Mouse (Mus musculus) erythroblast, embryonic 14.5 days (primary cell): Measurements from ENCODE around the gene Ankrd34a. TPM values are rescaled to one million over a fixed set of nuclear protein-coding genes. Genes with fewer than 3 reads are reported as not detected.

Source experiments
- H3K27me3 ChIP-seq: 2 replicates; pipeline ENCODE4 v1.6.1; 2012; ENCODE audit warnings: inconsistent platforms; ENCODE audit not compliant: control insufficient read depth
- H3K36me3 ChIP-seq: 2 replicates; pipeline ENCODE4 v1.6.1; 2012; ENCODE audit warnings: mild to moderate bottlenecking, inconsistent platforms; ENCODE audit not compliant: control insufficient read depth
- H3K4me1 ChIP-seq: 2 replicates; pipeline ENCODE4 v1.6.1; 2012; ENCODE audit warnings: inconsistent platforms; ENCODE audit not compliant: control insufficient read depth
- H3K4me3 ChIP-seq: replicated peaks from 2 replicates; pipeline ENCODE3; 2012; ENCODE audit warnings: moderate library complexity, mild to moderate bottlenecking, inconsistent platforms
- H3K9me3 ChIP-seq: 2 replicates; pipeline ENCODE4 v1.6.1; 2012; ENCODE audit warnings: low read length, inconsistent platforms, mixed read lengths; ENCODE audit not compliant: control insufficient read depth
- GATA1 ChIP-seq: IDR thresholded peaks from 2 replicates; pipeline ENCODE4 v1.6.1; 2012; ENCODE audit warnings: low read length, inconsistent platforms, mixed read lengths
- TAL1 ChIP-seq: IDR thresholded peaks from 3 replicates; pipeline ENCODE4 v1.6.1; 2012; ENCODE audit warnings: low read length, inconsistent platforms, mixed read lengths
- polyA plus RNA-seq: library from polyadenylated mRNA; stranded (reverse); fragments of >175 nt; gene quantifications from 2 replicates; pipeline ENCODE4 v1.2.3, GENCODE M21; 2012

Gene Ankrd34a
- polyA plus RNA-seq, 1 experiment: not detected

GRCm38 (mm10) chr3:96559911-96560850, 36.3 kb upstream of the Ankrd34a start:
- Histone ChIP-seq H3K36me3 (peaks cover 35% of the 10 kb centered on the region), H3K4me3 (peak overlapping the region; percentile 100), H3K9me3 (no peaks in the 10 kb centered on the region), H3K27me3 (no peaks in the 10 kb centered on the region), H3K4me1 (peaks cover 53% of the 10 kb centered on the region)
- TF ChIP-seq GATA1: no peak
- no peak for TF ChIP-seq TAL1

GRCm38 (mm10) chr3:96560881-96561668, 35.4 kb upstream of the Ankrd34a start:
- H3K27me3 ChIP-seq: no peaks in the 10 kb centered on the region
- TF ChIP-seq TAL1: no peak
- no peak for TF ChIP-seq GATA1
- H3K4me3 ChIP-seq: peak overlapping the region; percentile 100
- peaks cover 35% of the 10 kb centered on the region for H3K36me3 ChIP-seq
- H3K9me3 ChIP-seq: no peaks in the 10 kb centered on the region
- H3K4me1 ChIP-seq: peaks cover 52% of the 10 kb centered on the region

- H3K27me3 ChIP-seq: no peaks in the 10 kb centered on the region
- no peak for TF ChIP-seq GATA1
- no peak for TF ChIP-seq TAL1
- peaks cover 45% of the 10 kb centered on the region for H3K4me1 ChIP-seq
- H3K4me3 ChIP-seq: no peak overlapping the region
- no peaks in the 10 kb centered on the region for H3K9me3 ChIP-seq
- H3K36me3 ChIP-seq: peaks cover 35% of the 10 kb centered on the region
Measured at GRCm38 (mm10) chr3:96561946-96562681, 34.3 kb upstream of the Ankrd34a start.

GRCm38 (mm10) chr3:96563267-96563666, 33.2 kb upstream of the Ankrd34a start:
- H3K9me3 ChIP-seq: no peaks in the 10 kb centered on the region
- H3K36me3 ChIP-seq: peaks cover 34% of the 10 kb centered on the region
- H3K27me3 ChIP-seq: no peaks in the 10 kb centered on the region
- H3K4me1 ChIP-seq: peaks cover 42% of the 10 kb centered on the region
- no peak overlapping the region for H3K4me3 ChIP-seq
- TF ChIP-seq TAL1 (no peak), GATA1 (no peak)

GRCm38 (mm10) chr3:96563911-96564632, 32.4 kb upstream of the Ankrd34a start:
- H3K9me3 ChIP-seq: no peaks in the 10 kb centered on the region
- H3K27me3 ChIP-seq: no peaks in the 10 kb centered on the region
- peaks cover 28% of the 10 kb centered on the region for H3K36me3 ChIP-seq
- peaks cover 38% of the 10 kb centered on the region for H3K4me1 ChIP-seq
- peak overlapping the region; percentile 41 for H3K4me3 ChIP-seq
- no peak for TF ChIP-seq GATA1
- TF ChIP-seq TAL1: no peak

- peaks cover 23% of the 10 kb centered on the region for H3K36me3 ChIP-seq
- peaks cover 33% of the 10 kb centered on the region for H3K4me1 ChIP-seq
- H3K4me3 ChIP-seq: peak overlapping the region; percentile 41
- H3K27me3 ChIP-seq: no peaks in the 10 kb centered on the region
- TF ChIP-seq GATA1 (no peak), TAL1 (no peak)
- no peaks in the 10 kb centered on the region for H3K9me3 ChIP-seq
Measured at GRCm38 (mm10) chr3:96564633-96565032, 31.8 kb upstream of the Ankrd34a start.

- Histone ChIP-seq H3K4me1 (peaks cover 28% of the 10 kb centered on the region), H3K27me3 (no peaks in the 10 kb centered on the region)
Measured at GRCm38 (mm10) chr3:96565105-96565504, 31.3 kb upstream of the Ankrd34a start.

More at GRCm38 (mm10) chr3:96565105-96565504, 31.3 kb upstream of the Ankrd34a start:
- H3K9me3 ChIP-seq: no peaks in the 10 kb centered on the region
- TF ChIP-seq GATA1 (no peak), TAL1 (no peak)
- H3K36me3 ChIP-seq: peaks cover 18% of the 10 kb centered on the region
- no peak overlapping the region for H3K4me3 ChIP-seq
